Mouse (Mus musculus): ENCODE results near the gene Aff3.
A peak's percentile ranks its signal among the peaks of the same experiment; 100 is the strongest.
"Not testable (repeated sequence)": the region's sequence is repeated elsewhere in the genome, so short reads cannot be mapped to it uniquely, and the experiment has no call there.

The Aff3 gene

GRCm38 (mm10) chr1:38440471-38440815, 224.3 kb downstream of the Aff3 start:
- DNase-seq (ENCODE audit: extremely low read depth, low read depth), result no peak

GRCm38 (mm10) chr1:38439751-38440470, 224.8 kb downstream of the Aff3 start:
- no peak for DNase-seq (ENCODE audit: extremely low read depth, low read depth)

GRCm38 (mm10) chr1:38438447-38438846, 226.3 kb downstream of the Aff3 start:
- no peak for DNase-seq (ENCODE audit: extremely low read depth, low read depth)

DNA sequence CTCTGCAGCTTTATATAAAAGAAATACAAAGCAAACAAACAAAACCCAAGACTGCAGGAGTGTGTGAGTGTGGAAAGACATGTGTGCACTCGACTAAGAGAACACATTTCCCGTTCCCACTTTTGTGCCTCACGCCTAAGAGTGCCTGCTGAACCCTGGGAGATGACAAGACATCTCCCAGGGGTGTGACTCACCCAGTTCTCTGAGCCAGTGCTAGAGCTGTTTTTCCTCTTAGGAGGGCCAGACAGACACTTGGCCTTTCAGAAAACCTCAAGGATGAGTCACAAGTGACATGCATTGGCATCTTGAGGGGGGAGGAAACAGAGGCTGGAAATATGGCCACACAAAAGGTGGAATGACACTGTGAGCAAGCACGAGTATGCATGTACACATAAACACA, 227.1 kb downstream of the Aff3 start:
- DNase-seq (ENCODE audit: extremely low read depth, low read depth), result no peak

DNA sequence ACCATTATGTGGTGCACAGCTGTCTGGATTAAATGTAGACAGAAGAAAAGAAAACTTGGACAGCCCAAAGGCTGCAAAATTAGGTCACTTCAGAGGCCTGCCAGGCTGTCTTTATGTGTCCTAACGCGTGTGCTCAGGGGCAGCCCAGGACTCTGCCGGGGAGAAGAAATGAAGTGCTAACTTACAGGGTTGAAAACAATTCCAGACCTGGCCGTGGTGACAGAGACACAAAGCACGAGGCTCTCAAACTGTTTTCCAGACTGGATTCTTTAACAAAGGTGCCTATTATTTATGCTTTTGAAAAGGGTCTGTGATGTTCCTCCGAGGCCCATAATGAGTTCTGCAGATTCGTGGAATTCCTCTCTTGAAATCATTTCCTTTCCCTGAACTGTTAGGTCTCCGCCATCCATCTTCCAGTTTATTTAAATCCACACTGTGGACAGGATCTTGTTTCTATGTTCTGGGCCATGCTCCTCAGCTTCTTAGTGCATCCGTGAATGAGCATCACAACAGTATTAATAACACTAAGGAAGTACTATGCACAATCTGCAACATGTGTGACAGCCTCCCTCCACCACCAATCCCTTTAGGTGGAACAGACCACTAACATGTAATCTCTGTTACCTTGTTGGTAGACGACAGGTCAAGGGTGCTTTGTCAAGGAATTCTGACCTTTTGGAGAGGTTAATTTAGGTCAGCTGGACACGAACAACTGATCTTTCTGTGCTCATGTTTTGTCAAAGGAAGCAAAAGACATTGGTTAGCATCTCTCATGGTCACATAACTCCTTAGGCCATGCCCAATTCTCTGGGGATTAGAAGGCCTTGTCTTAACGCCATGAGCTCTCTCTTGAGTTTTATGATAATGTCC, 228.0 kb downstream of the Aff3 start:
- no peak for DNase-seq (ENCODE audit: extremely low read depth, low read depth)

- not testable (repeated sequence) for DNase-seq (ENCODE audit: extremely low read depth, low read depth)
These were observed 234.4 kb downstream of the Aff3 start for GRCm38 (mm10) chr1:38430311-38430710.

DNA sequence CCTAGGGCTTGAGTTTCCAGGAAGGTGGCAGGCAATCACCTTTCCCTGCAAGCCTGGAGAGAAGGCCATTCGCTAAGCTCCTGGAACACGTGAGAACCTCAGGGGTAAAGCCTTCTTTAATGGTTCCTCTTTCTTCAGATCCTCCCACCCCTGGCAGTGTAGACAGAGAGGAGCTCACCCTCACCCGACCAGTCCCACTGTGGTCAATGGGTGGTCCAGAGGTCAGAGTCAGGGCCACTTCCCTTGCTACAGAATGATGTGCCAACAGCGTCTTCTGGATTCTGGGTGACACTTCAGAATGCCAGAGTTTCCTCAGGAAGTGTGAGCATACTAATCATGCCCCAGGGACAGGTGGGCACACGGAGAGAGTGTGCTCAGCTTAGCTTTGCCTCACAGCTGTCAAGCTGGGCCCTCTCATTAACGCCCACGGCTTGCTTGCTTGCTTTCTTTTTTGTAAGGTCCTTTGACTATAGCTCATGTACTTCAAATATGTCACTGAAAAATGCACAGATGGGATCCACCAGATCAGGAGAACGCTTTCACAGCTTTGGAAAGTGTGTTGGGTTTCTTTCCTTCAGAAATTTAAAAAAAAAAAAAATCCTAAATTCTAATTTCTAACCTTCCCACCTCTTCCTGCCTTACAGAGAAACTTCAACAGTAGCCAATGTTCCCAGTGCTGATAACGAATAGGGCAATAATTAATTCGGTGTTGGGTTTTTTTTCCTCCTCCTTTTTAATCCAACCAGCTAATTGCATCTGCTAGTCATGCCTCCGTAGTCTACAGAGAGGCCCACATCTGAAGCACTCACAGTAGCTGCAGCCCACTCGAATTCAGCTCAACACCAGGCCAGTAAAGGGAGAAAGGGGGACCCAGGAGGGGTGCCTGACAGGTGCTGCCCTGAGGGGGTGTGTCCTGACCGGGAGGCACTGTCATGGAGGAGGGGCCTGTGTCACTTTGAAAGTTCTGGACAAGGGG, 235.8 kb downstream of the Aff3 start:
- no peak for DNase-seq (ENCODE audit: extremely low read depth, low read depth)

GRCm38 (mm10) chr1:38422921-38423320, 241.8 kb downstream of the Aff3 start:
- DNase-seq (ENCODE audit: extremely low read depth, low read depth), result no peak

- DNase-seq (ENCODE audit: extremely low read depth, low read depth), result no peak
These were observed 245.4 kb downstream of the Aff3 start for GRCm38 (mm10) chr1:38419331-38419730.

GRCm38 (mm10) chr1:38418181-38419032, 246.3 kb downstream of the Aff3 start:
- DNase-seq (ENCODE audit: extremely low read depth, low read depth), result no peak

DNA sequence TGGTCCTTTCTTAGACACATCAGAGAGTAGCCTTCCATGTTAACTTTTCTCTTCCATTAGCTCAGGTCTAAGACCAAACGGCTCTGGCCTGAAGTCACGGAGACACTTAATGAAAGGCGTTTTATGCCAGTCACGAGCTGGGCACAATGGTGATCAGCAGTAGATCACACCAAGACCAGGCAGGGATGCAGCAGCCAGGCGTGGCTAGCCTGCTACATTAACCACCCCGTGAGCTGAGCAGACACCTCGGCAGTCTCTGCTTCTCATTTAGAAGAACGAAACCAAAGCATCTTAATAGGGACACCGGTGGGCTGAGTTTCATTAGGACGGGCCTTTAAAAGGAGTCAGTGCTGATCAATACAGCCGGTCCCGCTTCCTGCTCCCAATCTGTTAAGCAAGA, 247.6 kb downstream of the Aff3 start:
- DNase-seq (ENCODE audit: extremely low read depth, low read depth), result no peak

DNA sequence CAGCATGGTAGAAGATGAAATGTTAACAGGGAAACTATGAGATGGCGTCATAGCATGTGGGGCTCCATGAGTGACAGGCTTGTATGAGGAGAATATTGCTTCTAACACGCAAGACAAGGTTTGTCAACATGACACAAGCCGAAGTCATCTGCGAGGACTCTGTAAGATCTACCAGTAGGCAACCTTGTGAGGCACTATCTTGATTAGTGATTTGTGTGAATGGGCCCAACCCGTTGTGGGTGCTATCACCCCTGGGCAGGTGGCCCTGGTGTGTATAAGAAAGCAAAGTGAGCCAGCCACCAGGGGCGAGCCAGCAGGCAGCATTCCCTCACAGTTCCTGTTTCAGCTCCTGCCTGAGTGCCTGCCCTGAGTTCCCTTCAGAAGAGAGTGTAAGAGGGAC, 249.2 kb downstream of the Aff3 start:
- DNase-seq (ENCODE audit: extremely low read depth, low read depth), result no peak

DNA sequence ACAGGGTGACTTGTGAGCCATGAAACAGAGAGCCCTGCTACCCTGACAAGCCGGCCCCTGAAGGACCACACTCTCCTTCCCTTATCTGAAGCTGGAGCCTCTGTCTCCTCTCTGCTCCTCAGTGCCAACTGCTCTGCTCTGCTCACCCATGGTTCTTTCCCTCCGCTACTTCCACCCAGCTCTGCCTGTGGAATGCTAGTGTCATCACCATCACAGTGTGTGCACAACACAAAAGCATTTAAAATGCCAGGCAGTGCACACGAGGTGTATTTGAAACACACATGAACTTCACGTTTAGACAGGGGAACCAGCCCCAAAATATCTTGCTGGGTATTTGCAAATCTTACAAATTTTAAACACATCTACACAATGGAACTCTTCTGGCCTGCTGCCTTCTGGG, 253.6 kb downstream of the Aff3 start:
- DNase-seq (ENCODE audit: extremely low read depth, low read depth), result no peak

- no peak for DNase-seq (ENCODE audit: extremely low read depth, low read depth)
These were observed 254.3 kb downstream of the Aff3 start for GRCm38 (mm10) chr1:38410457-38410856.

- peak; percentile 37 for DNase-seq (ENCODE audit: extremely low read depth, low read depth)
These were observed 256.5 kb downstream of the Aff3 start for GRCm38 (mm10) chr1:38408241-38408640.

DNA sequence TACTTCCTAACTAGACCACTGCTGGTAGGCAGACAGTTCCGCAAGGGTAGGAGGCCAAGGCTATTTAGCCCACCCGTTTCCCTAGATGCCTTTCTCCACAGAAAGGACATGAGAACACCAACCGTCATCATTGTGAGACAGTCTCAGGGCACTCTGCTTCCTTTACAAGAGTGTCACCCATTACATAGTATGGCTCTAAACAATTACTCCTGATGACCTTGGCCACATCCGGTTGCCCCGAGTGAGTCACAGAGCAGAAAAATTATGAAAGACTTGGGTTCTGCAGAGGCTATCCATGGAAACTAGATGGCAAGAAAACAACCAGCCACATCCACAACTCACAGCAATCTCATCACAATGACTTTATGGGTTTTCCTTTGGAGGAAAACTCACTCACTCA, 261.0 kb downstream of the Aff3 start:
- no peak for DNase-seq (ENCODE audit: extremely low read depth, low read depth)

DNA sequence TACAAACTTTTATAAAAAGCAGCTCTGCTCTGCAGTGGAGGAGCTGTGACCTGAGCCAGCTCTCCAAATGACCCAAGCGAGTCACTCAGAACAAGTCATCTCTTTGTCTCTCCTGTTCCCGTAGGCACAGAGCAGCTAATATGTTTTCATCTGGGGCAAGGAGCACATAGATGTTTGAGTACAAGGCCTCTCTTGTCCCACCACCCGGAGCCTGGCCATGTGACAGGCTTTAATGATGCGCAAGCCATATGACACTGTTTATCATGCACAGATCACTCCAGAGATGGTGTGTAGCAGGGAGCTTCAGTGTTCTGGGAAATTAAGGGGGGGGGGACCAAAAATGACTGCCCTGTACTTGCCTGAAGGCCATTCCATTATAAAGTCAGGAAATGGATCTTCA, 262.9 kb downstream of the Aff3 start:
- DNase-seq (ENCODE audit: extremely low read depth, low read depth), result no peak

DNA sequence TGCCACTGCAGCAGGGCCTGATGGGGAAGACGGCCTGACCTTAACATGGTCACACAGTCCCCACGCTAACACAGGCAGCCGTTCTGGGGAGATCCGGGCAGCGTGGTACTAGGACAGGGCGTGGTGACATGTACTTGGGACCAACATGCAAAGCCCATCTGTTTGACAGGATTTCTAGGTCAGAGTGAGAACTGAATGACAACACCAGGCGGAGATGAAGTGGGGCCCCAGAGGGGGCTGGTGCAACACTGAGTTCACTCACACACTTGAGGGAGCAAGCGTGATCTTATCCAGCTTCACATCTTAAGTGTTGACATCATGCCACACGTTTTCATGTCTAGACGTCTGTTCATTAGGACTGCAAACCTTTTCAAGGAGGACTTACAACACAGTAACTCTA, 265.5 kb downstream of the Aff3 start:
- DNase-seq (ENCODE audit: extremely low read depth, low read depth), result no peak

- DNase-seq (ENCODE audit: extremely low read depth, low read depth), result no peak
These were observed 266.2 kb downstream of the Aff3 start for GRCm38 (mm10) chr1:38398566-38398965.

- DNase-seq (ENCODE audit: extremely low read depth, low read depth), result no peak
These were observed 269.5 kb downstream of the Aff3 start for GRCm38 (mm10) chr1:38395194-38395681.

DNA sequence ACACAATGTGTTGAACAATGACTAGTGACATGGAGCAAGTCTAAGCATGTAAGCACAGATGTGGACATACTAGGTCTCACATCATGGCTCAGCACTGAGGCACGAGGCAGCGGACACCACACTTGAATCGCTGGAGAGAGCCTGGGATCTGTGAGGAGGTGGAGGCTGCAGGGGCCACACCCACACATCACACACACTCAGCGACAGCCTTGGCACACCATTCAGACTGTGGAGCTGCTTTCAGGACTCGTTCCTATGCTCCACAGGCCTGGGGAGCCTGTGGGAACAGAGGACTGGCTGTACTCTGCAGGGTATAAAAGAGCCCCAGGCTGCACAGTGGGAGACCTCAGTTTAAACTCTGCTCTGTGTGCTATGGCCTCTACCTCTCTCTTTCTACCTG, 270.3 kb downstream of the Aff3 start:
- DNase-seq (ENCODE audit: extremely low read depth, low read depth), result no peak
